Mouse (Mus musculus) brain, embryonic 14.5 days (tissue): ENCODE data around the gene Ublcp1.

Experiments
- CTCF ChIP-seq: fragments of 200-500 bp; IDR thresholded peaks from 2 replicates; pipeline ENCODE4 v1.5.1; 2012; ENCODE audit warnings: inconsistent platforms, mild to moderate bottlenecking, moderate library complexity, borderline replicate concordance; ENCODE audit not compliant: insufficient read depth, insufficient read length; ENCODE audit errors: extremely low read depth
- POLR2A ChIP-seq: fragments of 200-500 bp; IDR thresholded peaks from 2 replicates; pipeline ENCODE4 v1.6.1; 2012; ENCODE audit warnings: mild to moderate bottlenecking, inconsistent platforms, borderline replicate concordance; ENCODE audit not compliant: poor library complexity, insufficient read depth, insufficient read length, severe bottlenecking; ENCODE audit errors: extremely low read depth

DNA sequence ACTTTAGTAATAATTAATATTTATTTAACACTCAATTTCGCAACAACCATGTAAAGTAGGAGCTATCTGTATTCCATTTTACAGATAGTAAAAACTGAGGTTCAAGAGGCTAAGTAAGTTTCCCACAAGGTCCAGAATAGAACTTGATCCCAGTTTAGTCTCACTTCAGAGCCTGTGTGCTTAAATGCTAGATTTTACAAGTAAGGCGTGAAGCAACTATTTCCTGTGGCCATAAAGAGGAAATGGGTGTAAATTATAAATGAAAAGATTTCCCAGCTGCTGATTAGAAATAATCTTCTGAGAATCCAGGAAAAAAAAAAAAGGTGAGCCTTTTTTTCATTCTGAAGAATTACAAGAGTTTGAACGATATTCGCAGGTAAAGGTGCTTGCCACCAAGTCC is 65.2 kb downstream of the Ublcp1 start:
- no peak for TF ChIP-seq CTCF
- no peak for TF ChIP-seq POLR2A
